Mouse (Mus musculus): ENCODE measurements around the gene Slc10a1. TPM values are rescaled to one million over a fixed set of nuclear protein-coding genes. Genes with fewer than 3 reads are reported as not detected.
A peak's percentile ranks its signal among the peaks of the same experiment; 100 is the strongest.

The Slc10a1 gene
- polyA plus RNA-seq, 1 experiment, result not detected

GRCm38 (mm10) chr12:80925919-80926318 lies 42.6 kb downstream of the Slc10a1 start:
- TF ChIP-seq POLR2A (IDR thresholded peaks at IDR 0.05; ENCODE audit: borderline replicate concordance, extremely low read depth, insufficient read depth, insufficient read length, poor library complexity, severe bottlenecking), result no peak
- no peak for TF ChIP-seq CTCF (IDR thresholded peaks at IDR 0.05; ENCODE audit: borderline replicate concordance, extremely low read depth, insufficient read depth, insufficient read length)
- DNase-seq (ENCODE audit: low read depth), result peak; percentile 34

DNA sequence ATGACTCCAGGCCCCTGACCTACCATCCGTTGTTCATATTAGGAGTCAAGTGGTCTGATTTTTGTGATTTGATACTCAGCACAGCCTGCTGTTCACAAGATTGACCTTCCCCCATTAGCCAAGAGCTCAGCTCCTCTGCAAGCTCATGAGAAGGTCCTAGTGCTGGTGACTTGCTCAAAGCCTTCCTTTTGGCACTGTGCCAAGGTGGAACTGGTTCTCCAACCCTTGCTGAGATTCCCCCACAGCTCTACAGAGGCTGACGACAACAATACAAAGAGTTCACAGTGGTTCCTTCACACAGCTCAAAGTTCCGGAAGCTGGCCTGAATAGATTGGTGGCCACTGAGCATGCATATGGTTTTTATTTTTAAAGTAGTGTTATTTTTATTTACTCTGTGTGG lies 44.3 kb downstream of the Slc10a1 start:
- TF ChIP-seq CTCF (IDR thresholded peaks at IDR 0.05; ENCODE audit: borderline replicate concordance, extremely low read depth, insufficient read depth, insufficient read length) (no peak), POLR2A (IDR thresholded peaks at IDR 0.05; ENCODE audit: borderline replicate concordance, extremely low read depth, insufficient read depth, insufficient read length, poor library complexity, severe bottlenecking) (no peak)

GRCm38 (mm10) chr12:80923602-80924001 lies 44.9 kb downstream of the Slc10a1 start:
- DNase-seq (ENCODE audit: low read depth), result no peak
- no peak for TF ChIP-seq CTCF (IDR thresholded peaks at IDR 0.05; ENCODE audit: borderline replicate concordance, extremely low read depth, insufficient read depth, insufficient read length)
- TF ChIP-seq POLR2A (IDR thresholded peaks at IDR 0.05; ENCODE audit: borderline replicate concordance, extremely low read depth, insufficient read depth, insufficient read length, poor library complexity, severe bottlenecking), result no peak

More for the DNA sequence above, 44.3 kb downstream of the Slc10a1 start:
- DNase-seq (ENCODE audit: low read depth), result peak; percentile 28

DNA sequence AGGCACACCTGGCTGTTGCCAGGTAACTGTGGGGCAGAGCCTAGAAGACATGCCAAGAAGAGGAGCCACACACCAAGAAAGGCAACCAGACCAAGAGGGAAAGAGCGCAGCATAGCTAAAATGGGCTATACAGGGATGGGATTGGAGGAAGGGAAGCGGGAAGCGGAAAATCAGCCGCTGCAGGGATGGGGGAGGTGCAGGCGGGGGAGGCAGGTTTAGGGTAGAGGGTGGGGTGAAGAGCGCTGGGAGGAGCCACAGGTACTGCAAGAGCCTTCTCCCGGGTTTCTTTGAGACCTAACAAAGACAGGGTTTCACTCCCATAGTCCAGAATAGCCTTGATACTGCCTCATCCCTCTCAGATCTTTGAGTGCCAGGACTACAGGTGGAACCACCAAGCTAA lies 45.6 kb downstream of the Slc10a1 start:
- DNase-seq (ENCODE audit: low read depth), result no peak
- no peak for TF ChIP-seq CTCF (IDR thresholded peaks at IDR 0.05; ENCODE audit: borderline replicate concordance, extremely low read depth, insufficient read depth, insufficient read length)
- TF ChIP-seq POLR2A (IDR thresholded peaks at IDR 0.05; ENCODE audit: borderline replicate concordance, extremely low read depth, insufficient read depth, insufficient read length, poor library complexity, severe bottlenecking), result no peak

DNA sequence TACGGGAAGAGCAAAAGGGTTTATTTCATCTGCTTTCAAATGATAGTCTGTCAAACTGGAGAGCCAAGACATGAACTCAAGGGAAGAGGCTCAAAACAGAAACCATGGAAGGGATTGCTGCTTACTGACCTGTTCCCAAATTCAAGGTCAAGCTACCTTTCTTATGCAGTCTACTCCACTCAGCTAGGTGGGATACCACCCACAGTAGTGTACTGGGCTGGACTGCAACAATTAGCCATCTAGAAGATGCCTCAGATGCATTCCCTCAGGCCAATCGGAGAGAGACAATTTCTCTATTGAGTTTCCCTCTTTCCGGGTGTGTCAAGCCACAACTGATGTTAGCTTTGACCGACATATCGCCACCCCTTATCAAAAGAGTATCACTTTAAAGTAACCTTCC lies 47.2 kb downstream of the Slc10a1 start:
- TF ChIP-seq CTCF (IDR thresholded peaks at IDR 0.05; ENCODE audit: borderline replicate concordance, extremely low read depth, insufficient read depth, insufficient read length) (no peak), POLR2A (IDR thresholded peaks at IDR 0.05; ENCODE audit: borderline replicate concordance, extremely low read depth, insufficient read depth, insufficient read length, poor library complexity, severe bottlenecking) (no peak)
- no peak for DNase-seq (ENCODE audit: low read depth)

DNA sequence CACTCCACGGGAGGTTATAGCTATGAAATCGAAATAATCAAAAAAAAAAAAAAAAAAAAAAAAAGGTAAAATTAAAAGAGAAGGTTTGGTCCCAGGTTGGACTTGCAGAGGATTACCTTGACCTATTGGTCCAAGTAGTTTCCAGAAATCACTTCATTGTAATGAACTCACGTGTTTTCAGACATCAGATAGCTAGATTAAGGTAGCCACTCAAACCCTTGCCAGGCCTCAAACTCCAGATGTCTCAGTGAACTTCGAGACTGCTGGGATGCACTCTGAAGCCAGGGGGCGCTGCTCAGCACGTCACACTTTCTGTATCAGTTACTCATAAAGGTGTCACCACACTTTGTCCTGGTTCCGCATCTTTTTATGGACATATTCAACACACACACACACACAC lies 50.7 kb downstream of the Slc10a1 start:
- TF ChIP-seq CTCF (IDR thresholded peaks at IDR 0.05; ENCODE audit: borderline replicate concordance, extremely low read depth, insufficient read depth, insufficient read length) (peak; percentile 47; the same call in 1 of the 2 replicates), POLR2A (IDR thresholded peaks at IDR 0.05; ENCODE audit: borderline replicate concordance, extremely low read depth, insufficient read depth, insufficient read length, poor library complexity, severe bottlenecking) (no peak)

DNA sequence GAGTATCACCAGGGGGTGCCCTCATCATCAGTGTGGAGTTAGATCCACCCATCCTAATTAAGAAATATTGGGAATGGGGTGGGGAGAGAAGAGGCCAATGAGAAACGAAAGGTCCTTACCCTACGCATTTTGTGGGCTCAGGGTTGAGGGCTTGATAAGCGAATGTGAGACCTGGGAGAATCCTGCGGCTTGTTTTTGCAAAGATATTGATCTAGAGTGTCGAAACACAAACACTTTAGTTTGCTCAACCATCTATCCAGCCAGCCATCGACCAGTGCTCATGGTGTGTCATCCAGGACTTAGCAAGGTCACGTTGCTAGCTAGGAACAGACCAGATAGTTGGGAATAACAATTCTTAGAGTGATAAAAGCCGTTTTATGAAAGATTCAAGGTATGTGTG lies 58.9 kb downstream of the Slc10a1 start:
- DNase-seq (ENCODE audit: low read depth), result no peak

More for the DNA sequence above, 50.7 kb downstream of the Slc10a1 start:
- DNase-seq (ENCODE audit: low read depth), result no peak

More for the DNA sequence above, 58.9 kb downstream of the Slc10a1 start:
- no peak for TF ChIP-seq CTCF (IDR thresholded peaks at IDR 0.05; ENCODE audit: borderline replicate concordance, extremely low read depth, insufficient read depth, insufficient read length)
- no peak for TF ChIP-seq POLR2A (IDR thresholded peaks at IDR 0.05; ENCODE audit: borderline replicate concordance, extremely low read depth, insufficient read depth, insufficient read length, poor library complexity, severe bottlenecking)

Other genes starting within 250 kb of the Slc10a1 start
- gene Ccdc177, start 208.0 kb downstream of the Slc10a1 start, polyA plus RNA-seq (2012; rRNA removed), result 13.0 and 15.3 TPM in 2 replicates
- 21.7 and 23.2 TPM in 2 replicates for gene Susd6, start 178.2 kb downstream of the Slc10a1 start, polyA plus RNA-seq (2012; rRNA removed)
- 544 and 552 TPM in 2 replicates for gene Srsf5, start 23.2 kb downstream of the Slc10a1 start, polyA plus RNA-seq (2012; rRNA removed)
- gene Smoc1, start 58.1 kb upstream of the Slc10a1 start, polyA plus RNA-seq (2012; rRNA removed), result 22.4 and 40.0 TPM in 2 replicates

All from brain, embryonic 14.5 days (tissue).